Mouse (Mus musculus): ENCODE results near the gene Gm21958. TPM values are rescaled to one million over a fixed set of nuclear protein-coding genes. Genes with fewer than 3 reads are reported as not detected.

Gene Gm21958
- polyA plus RNA-seq, 1 experiment from 2014 or later: 0.93 TPM

GRCm38 (mm10) chr3:54668722-54669121 is 45.4 kb downstream of the Gm21958 start:
- Histone ChIP-seq H3K4me1 (replicated peaks) (no peaks in the 10 kb centered on the region), H3K27ac (no peak overlapping the region), H3K36me3 (no peaks in the 10 kb centered on the region), H3K4me3 (no peak overlapping the region), H3K27me3 (ENCODE audit: insufficient read depth, poor library complexity, severe bottlenecking) (no peaks in the 10 kb centered on the region), H3K9me3 (no peaks in the 10 kb centered on the region)
- DNase-seq (ENCODE audit: low spot score): no peak
- 84% methylated on average over 6 of the region's 6 CpGs for WGBS

- no peaks in the 10 kb centered on the region for H3K27me3 ChIP-seq (ENCODE audit: insufficient read depth, poor library complexity, severe bottlenecking)
- no peaks in the 10 kb centered on the region for H3K9me3 ChIP-seq
- no peak overlapping the region for H3K4me3 ChIP-seq
- H3K36me3 ChIP-seq: no peaks in the 10 kb centered on the region
- H3K27ac ChIP-seq: no peak overlapping the region
- no peaks in the 10 kb centered on the region for H3K4me1 ChIP-seq (replicated peaks)
- DNase-seq (ENCODE audit: low spot score): no peak
- WGBS: 93% methylated on average over 3 of the region's 3 CpGs
Observed at GRCm38 (mm10) chr3:54668141-54668540, 46.0 kb downstream of the Gm21958 start.

Other genes with a start within 250 kb of the Gm21958 start
- gene Supt20, start 21.5 kb downstream of the Gm21958 start, polyA plus RNA-seq (2016; fragmentation: Nextera tagmentation; extraction: Ambion mirVana): 105 and 112 TPM in 2 replicates
- gene Exosc8, start 21.0 kb upstream of the Gm21958 start, polyA plus RNA-seq (2016; fragmentation: Nextera tagmentation; extraction: Ambion mirVana): 143 and 175 TPM in 2 replicates
- gene Alg5, start 21.2 kb upstream of the Gm21958 start, polyA plus RNA-seq (2016; fragmentation: Nextera tagmentation; extraction: Ambion mirVana): 37.0 and 41.5 TPM in 2 replicates
- gene Smad9, start 41.2 kb upstream of the Gm21958 start, polyA plus RNA-seq (2016; fragmentation: Nextera tagmentation; extraction: Ambion mirVana): 0.19 and 0.25 TPM in 2 replicates
- 32.9 and 39.5 TPM in 2 replicates for gene Rfxap, start 93.4 kb upstream of the Gm21958 start, polyA plus RNA-seq (2016; fragmentation: Nextera tagmentation; extraction: Ambion mirVana)
- gene Sertm1, start 201.5 kb upstream of the Gm21958 start, polyA plus RNA-seq (2016; fragmentation: Nextera tagmentation; extraction: Ambion mirVana): 0.12 and 0.17 TPM in 2 replicates

Data from hindbrain, embryonic 10.5 days (tissue).